Mouse (Mus musculus): Measurements from ENCODE around the gene Med12l.

- TF ChIP-seq CHD2 (IDR thresholded peaks at IDR 0.05; ENCODE audit: low read depth, low read length) (no peak), MAFK (IDR thresholded peaks at IDR 0.05; ENCODE audit: insufficient read depth, low read depth, low read length) (no peak), ZC3H11A (IDR thresholded peaks at IDR 0.05; ENCODE audit: borderline replicate concordance, low read depth, low read length) (no peak), ZNF384 (IDR thresholded peaks at IDR 0.05; ENCODE audit: low read depth, low read length) (no peak)
These were observed 213.7 kb downstream of the Med12l start for GRCm38 (mm10) chr3:59219326-59219725.

All from ES-E14 (cell line).